Mouse (Mus musculus): Measurements from ENCODE around the gene Dpp3. TPM values are rescaled to one million over a fixed set of nuclear protein-coding genes. Genes with fewer than 3 reads are reported as not detected.

Gene Dpp3
- polyA plus RNA-seq, 1 experiment: 73.8 TPM

GRCm38 (mm10) chr19:4915924-4916603 lies 12.0 kb downstream of the Dpp3 start:
- Histone ChIP-seq H3K27ac (ENCODE audit: insufficient read depth, low read depth, low read length) (no peak overlapping the region), H3K4me1 (ENCODE audit: control insufficient read depth, insufficient read depth, low read length) (no peaks in the 10 kb centered on the region), H3K4me3 (ENCODE audit: insufficient read depth, low read depth, low read length) (no peak overlapping the region), H3K27me3 (replicated peaks; ENCODE audit: control insufficient read depth, insufficient read depth, low read length) (no peaks in the 10 kb centered on the region), H3K36me3 (ENCODE audit: control insufficient read depth, insufficient read depth, low read length) (peaks cover 2% of the 10 kb centered on the region; the same call in 1 of the 2 replicates)
- WGBS: 95% methylated on average over 15 of the region's 15 CpGs
- no peak for DNase-seq
- no peak for TF ChIP-seq CTCF (conservative IDR thresholded peaks at IDR 0.05; ENCODE audit: insufficient read depth, insufficient read length, low read depth, low read length)
- TF ChIP-seq POLR2A (IDR thresholded peaks at IDR 0.05; ENCODE audit: low read depth, low read length): no peak

GRCm38 (mm10) chr19:4909376-4909775 lies 18.7 kb downstream of the Dpp3 start:
- no peak overlapping the region for H3K27ac ChIP-seq (ENCODE audit: insufficient read depth, low read depth, low read length)
- H3K4me1 ChIP-seq (ENCODE audit: control insufficient read depth, insufficient read depth, low read length): peaks cover 4% of the 10 kb centered on the region
- TF ChIP-seq CTCF (conservative IDR thresholded peaks at IDR 0.05; ENCODE audit: insufficient read depth, insufficient read length, low read depth, low read length) (no peak), POLR2A (IDR thresholded peaks at IDR 0.05; ENCODE audit: low read depth, low read length) (no peak)
- H3K4me3 ChIP-seq (ENCODE audit: insufficient read depth, low read depth, low read length): no peak overlapping the region
- no peak for DNase-seq
- H3K36me3 ChIP-seq (ENCODE audit: control insufficient read depth, insufficient read depth, low read length): no peaks in the 10 kb centered on the region
- H3K27me3 ChIP-seq (replicated peaks; ENCODE audit: control insufficient read depth, insufficient read depth, low read length): no peaks in the 10 kb centered on the region
- 91% methylated on average over 7 of the region's 7 CpGs for WGBS

GRCm38 (mm10) chr19:4908107-4908506 lies 20.0 kb downstream of the Dpp3 start:
- 74% methylated on average over 4 of the region's 4 CpGs for WGBS
- DNase-seq: peak; percentile 48

GRCm38 (mm10) chr19:4905979-4906794 lies 21.9 kb downstream of the Dpp3 start, which contains the start of gene Bbs1:
Gene Bbs1, minus strand, starts transcription at chr19:4906628.
- no peak for TF ChIP-seq POLR2A (IDR thresholded peaks at IDR 0.05; ENCODE audit: low read depth, low read length)
- TF ChIP-seq CTCF (conservative IDR thresholded peaks at IDR 0.05; ENCODE audit: insufficient read depth, insufficient read length, low read depth, low read length): no peak
- WGBS: 5% methylated on average over 31 of the region's 31 CpGs
- Histone ChIP-seq H3K4me1 (ENCODE audit: control insufficient read depth, insufficient read depth, low read length) (peaks cover 4% of the 10 kb centered on the region), H3K27ac (ENCODE audit: insufficient read depth, low read depth, low read length) (no peak within 1 kb of the TSS), H3K36me3 (ENCODE audit: control insufficient read depth, insufficient read depth, low read length) (no peaks in the 10 kb centered on the region), H3K4me3 (ENCODE audit: insufficient read depth, low read depth, low read length) (peak within 1 kb of the TSS; percentile 83), H3K27me3 (replicated peaks; ENCODE audit: control insufficient read depth, insufficient read depth, low read length) (no peaks in the 10 kb centered on the region)
- DNase-seq: peak; percentile 87

More at GRCm38 (mm10) chr19:4908107-4908506, 20.0 kb downstream of the Dpp3 start:
- Histone ChIP-seq H3K27ac (ENCODE audit: insufficient read depth, low read depth, low read length) (no peak overlapping the region), H3K4me1 (ENCODE audit: control insufficient read depth, insufficient read depth, low read length) (peaks cover 4% of the 10 kb centered on the region), H3K4me3 (ENCODE audit: insufficient read depth, low read depth, low read length) (no peak overlapping the region), H3K36me3 (ENCODE audit: control insufficient read depth, insufficient read depth, low read length) (no peaks in the 10 kb centered on the region), H3K27me3 (replicated peaks; ENCODE audit: control insufficient read depth, insufficient read depth, low read length) (no peaks in the 10 kb centered on the region)
- no peak for TF ChIP-seq POLR2A (IDR thresholded peaks at IDR 0.05; ENCODE audit: low read depth, low read length)
- peak; percentile 65 for TF ChIP-seq CTCF (conservative IDR thresholded peaks at IDR 0.05; ENCODE audit: insufficient read depth, insufficient read length, low read depth, low read length)

- no peaks in the 10 kb centered on the region for H3K4me1 ChIP-seq (ENCODE audit: control insufficient read depth, insufficient read depth, low read length)
- WGBS: 65% methylated on average over 3 of the region's 3 CpGs
- H3K4me3 ChIP-seq (ENCODE audit: insufficient read depth, low read depth, low read length): no peak overlapping the region
- no peak for DNase-seq
- no peaks in the 10 kb centered on the region for H3K36me3 ChIP-seq (ENCODE audit: control insufficient read depth, insufficient read depth, low read length)
- H3K27me3 ChIP-seq (replicated peaks; ENCODE audit: control insufficient read depth, insufficient read depth, low read length): no peaks in the 10 kb centered on the region
- TF ChIP-seq CTCF (conservative IDR thresholded peaks at IDR 0.05; ENCODE audit: insufficient read depth, insufficient read length, low read depth, low read length) (no peak), POLR2A (IDR thresholded peaks at IDR 0.05; ENCODE audit: low read depth, low read length) (no peak)
- H3K27ac ChIP-seq (ENCODE audit: insufficient read depth, low read depth, low read length): no peak overlapping the region
Measured at GRCm38 (mm10) chr19:4899888-4900287, 28.2 kb downstream of the Dpp3 start.

DNA sequence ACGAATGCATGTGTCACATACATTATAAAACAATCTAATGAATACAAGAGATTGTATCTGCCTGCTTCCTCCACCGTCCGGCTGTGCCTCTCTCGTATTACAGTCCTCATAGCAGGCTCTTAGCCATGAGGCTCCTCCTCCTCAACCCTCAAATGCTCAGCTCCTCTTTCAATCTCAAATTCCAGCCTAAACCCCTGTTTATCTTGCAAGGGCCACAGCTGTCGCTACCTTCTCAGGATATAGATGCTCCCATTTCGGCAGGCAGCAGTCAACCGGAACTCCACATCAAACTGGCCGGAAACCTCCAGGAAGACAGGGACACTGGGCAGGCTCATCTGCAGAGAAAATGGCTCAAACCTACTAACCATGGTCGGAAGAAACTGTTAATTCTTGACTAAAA lies 29.1 kb downstream of the Dpp3 start:
- Histone ChIP-seq H3K27me3 (replicated peaks; ENCODE audit: control insufficient read depth, insufficient read depth, low read length) (no peaks in the 10 kb centered on the region), H3K4me3 (ENCODE audit: insufficient read depth, low read depth, low read length) (no peak overlapping the region), H3K4me1 (ENCODE audit: control insufficient read depth, insufficient read depth, low read length) (no peaks in the 10 kb centered on the region), H3K36me3 (ENCODE audit: control insufficient read depth, insufficient read depth, low read length) (no peaks in the 10 kb centered on the region), H3K27ac (ENCODE audit: insufficient read depth, low read depth, low read length) (no peak overlapping the region)
- DNase-seq: no peak
- WGBS: 60% methylated on average over 9 of the region's 9 CpGs
- no peak for TF ChIP-seq CTCF (conservative IDR thresholded peaks at IDR 0.05; ENCODE audit: insufficient read depth, insufficient read length, low read depth, low read length)
- no peak for TF ChIP-seq POLR2A (IDR thresholded peaks at IDR 0.05; ENCODE audit: low read depth, low read length)

All from kidney, adult 2 months (tissue).